Mouse (Mus musculus) ES-Bruce4 (cell line): ENCODE results near the gene Vangl2. TPM values are rescaled to one million over a fixed set of nuclear protein-coding genes. Genes with fewer than 3 reads are reported as not detected.

Source experiments
- H3K27ac ChIP-seq: 2 replicates; pipeline ENCODE4 v1.5.1; 2012; ENCODE audit warnings: low read length, inconsistent platforms; ENCODE audit not compliant: insufficient read depth
- H3K27me3 ChIP-seq: 2 replicates; pipeline ENCODE4 v1.6.1; 2012; ENCODE audit warnings: mild to moderate bottlenecking, low read length, inconsistent platforms; ENCODE audit not compliant: control insufficient read depth, poor library complexity, insufficient read depth, severe bottlenecking
- H3K36me3 ChIP-seq: 2 replicates; pipeline ENCODE4 v1.6.1; 2012; ENCODE audit warnings: inconsistent platforms, mild to moderate bottlenecking, low read length, moderate library complexity; ENCODE audit not compliant: control insufficient read depth, poor library complexity, insufficient read depth, severe bottlenecking
- H3K4me1 ChIP-seq: one replicate; pipeline ENCODE4 v1.8.1; 2011; ENCODE audit warnings: low read length; ENCODE audit not compliant: control insufficient read depth, insufficient read depth
- H3K4me3 ChIP-seq: 2 replicates; pipeline ENCODE4 v1.5.1; 2011; ENCODE audit warnings: low read depth, mild to moderate bottlenecking, low read length
- H3K9ac ChIP-seq: 2 replicates; pipeline ENCODE4 v1.6.1; 2012; ENCODE audit warnings: low read depth, mild to moderate bottlenecking, inconsistent platforms; ENCODE audit not compliant: poor library complexity, severe bottlenecking
- H3K9me3 ChIP-seq: replicated peaks from 2 replicates; pipeline ENCODE4 v1.6.1; 2012; ENCODE audit warnings: mild to moderate bottlenecking, low read length, inconsistent platforms; ENCODE audit not compliant: control insufficient read depth, poor library complexity, insufficient read depth, severe bottlenecking
- CTCF ChIP-seq: IDR thresholded peaks from one replicate; pipeline ENCODE4 v1.8.1; 2011; ENCODE audit warnings: low read depth, low read length
- EP300 ChIP-seq: IDR thresholded peaks from 2 replicates; pipeline ENCODE4 v1.6.1; 2011; ENCODE audit warnings: low read depth, low read length; ENCODE audit not compliant: insufficient read depth
- POLR2A ChIP-seq: IDR thresholded peaks from one replicate; pipeline ENCODE4 v1.8.1; 2011; ENCODE audit warnings: low read length; ENCODE audit not compliant: insufficient read depth
- polyA plus RNA-seq: library from polyadenylated mRNA; stranded (reverse); fragments of >200 nt; gene quantifications from 2 replicates; pipeline ENCODE4 v1.2.4, GENCODE M21; 2011; ENCODE audit warnings: low read depth; ENCODE audit not compliant: missing spikeins, insufficient read depth, insufficient read length

Gene Vangl2
- polyA plus RNA-seq, 1 experiment, result 29.7 TPM

DNA sequence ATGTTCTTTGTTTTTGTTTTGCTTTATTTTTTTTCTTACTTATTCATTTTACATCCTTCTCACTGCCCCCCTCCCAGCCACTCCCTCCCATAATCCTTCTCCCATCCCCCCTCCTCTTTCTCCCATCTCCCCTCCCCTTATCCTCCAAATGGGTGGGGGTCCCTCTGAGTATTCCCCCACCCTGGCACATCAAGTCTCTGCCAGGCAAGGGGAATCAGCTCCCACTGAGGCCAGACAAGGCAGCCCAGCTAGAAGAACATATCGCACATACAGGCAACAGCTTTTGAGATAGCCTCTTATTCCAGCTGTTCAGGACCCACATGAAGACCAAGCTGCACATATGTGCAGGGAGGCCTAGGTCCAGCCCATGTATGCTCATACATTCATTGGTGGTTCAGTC, 44.1 kb downstream of the Vangl2 start:
- Histone ChIP-seq H3K4me1 (no peaks in the 10 kb centered on the region), H3K27ac (no peak overlapping the region), H3K27me3 (no peaks in the 10 kb centered on the region), H3K9ac (no peak overlapping the region), H3K4me3 (no peak overlapping the region), H3K36me3 (no peaks in the 10 kb centered on the region), H3K9me3 (no peaks in the 10 kb centered on the region)
- TF ChIP-seq EP300, result no peak
- TF ChIP-seq POLR2A, result no peak
- no peak for TF ChIP-seq CTCF

DNA sequence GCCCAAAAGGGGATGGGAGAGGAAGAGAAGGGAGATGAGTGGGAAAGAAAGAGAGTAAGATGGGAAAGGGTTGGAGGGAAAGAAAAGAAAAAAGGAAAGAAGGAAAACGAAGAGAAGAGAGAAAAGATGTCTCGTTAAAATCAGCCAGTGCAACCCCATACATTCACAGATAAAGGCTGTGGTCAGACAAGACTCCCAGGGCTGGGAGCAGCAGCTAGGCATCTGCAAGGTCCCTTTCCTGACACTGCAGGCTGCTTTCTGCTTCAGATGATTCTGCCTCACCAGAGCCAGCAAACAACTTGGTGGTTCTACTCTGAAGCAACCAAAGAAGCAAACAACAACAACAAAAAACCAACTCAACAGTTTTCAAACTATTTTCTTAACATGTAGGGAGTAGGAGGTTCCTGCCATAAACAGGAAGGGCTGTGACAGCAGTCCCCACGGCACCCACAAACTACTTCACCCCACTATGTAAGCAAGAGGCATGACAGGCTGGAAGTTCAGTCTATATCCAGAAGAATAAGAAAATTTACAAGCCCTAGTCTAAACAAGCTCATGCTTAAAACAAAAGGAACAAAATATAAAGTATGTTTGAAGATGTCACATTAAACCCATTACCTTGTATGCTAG, 44.8 kb downstream of the Vangl2 start:
- TF ChIP-seq EP300, result no peak
- TF ChIP-seq CTCF, result no peak
- no peak for TF ChIP-seq POLR2A
- no peak overlapping the region for H3K4me3 ChIP-seq
- H3K36me3 ChIP-seq, result no peaks in the 10 kb centered on the region
- no peak overlapping the region for H3K27ac ChIP-seq
- H3K9me3 ChIP-seq, result no peaks in the 10 kb centered on the region
- H3K4me1 ChIP-seq, result no peaks in the 10 kb centered on the region
- H3K27me3 ChIP-seq, result no peaks in the 10 kb centered on the region
- H3K9ac ChIP-seq, result no peak overlapping the region

DNA sequence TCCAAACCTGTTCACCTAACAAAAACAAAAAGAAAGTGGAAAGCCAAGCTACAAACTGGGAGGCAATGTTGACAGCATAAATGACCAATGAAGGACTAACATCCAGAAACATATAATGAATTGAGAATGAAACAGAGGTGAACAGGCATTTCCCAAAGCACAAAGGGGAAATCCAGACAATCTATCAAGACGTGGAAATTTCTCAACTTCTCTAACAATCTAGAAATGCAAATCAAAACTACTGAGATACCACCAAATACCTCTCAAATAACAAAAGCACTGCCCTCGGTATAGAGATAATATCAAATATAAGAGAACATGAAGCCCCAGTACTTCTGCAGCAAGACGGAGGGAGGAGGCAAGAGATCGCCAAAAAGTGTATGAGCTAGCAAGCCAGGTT, 45.5 kb downstream of the Vangl2 start:
- no peak overlapping the region for H3K27ac ChIP-seq
- no peaks in the 10 kb centered on the region for H3K36me3 ChIP-seq
- no peaks in the 10 kb centered on the region for H3K27me3 ChIP-seq
- H3K4me3 ChIP-seq, result no peak overlapping the region
- H3K4me1 ChIP-seq, result no peaks in the 10 kb centered on the region
- no peaks in the 10 kb centered on the region for H3K9me3 ChIP-seq
- no peak for TF ChIP-seq CTCF
- TF ChIP-seq POLR2A, result no peak
- no peak for TF ChIP-seq EP300
- no peak overlapping the region for H3K9ac ChIP-seq

DNA sequence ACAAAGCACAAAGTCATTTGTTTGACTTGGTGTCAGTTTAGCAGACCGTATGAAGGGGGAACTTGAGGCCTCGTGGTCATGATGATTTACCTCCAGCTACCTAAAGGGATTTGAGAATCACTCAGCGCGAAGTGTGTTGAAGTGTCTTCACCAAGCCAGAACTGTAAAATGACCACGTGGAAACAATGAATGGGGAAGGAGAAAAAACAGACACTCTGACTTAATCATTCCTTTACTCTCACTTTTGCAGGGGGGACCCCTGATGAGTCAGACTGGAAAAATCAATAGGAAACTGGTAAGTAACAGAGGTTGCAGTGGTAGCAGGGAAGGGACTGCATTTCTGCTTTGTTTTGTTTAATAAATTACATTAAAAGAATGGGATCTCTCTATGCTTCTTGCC, 46.1 kb downstream of the Vangl2 start:
- no peak overlapping the region for H3K9ac ChIP-seq
- no peak for TF ChIP-seq CTCF
- no peak for TF ChIP-seq EP300
- TF ChIP-seq POLR2A, result no peak

DNA sequence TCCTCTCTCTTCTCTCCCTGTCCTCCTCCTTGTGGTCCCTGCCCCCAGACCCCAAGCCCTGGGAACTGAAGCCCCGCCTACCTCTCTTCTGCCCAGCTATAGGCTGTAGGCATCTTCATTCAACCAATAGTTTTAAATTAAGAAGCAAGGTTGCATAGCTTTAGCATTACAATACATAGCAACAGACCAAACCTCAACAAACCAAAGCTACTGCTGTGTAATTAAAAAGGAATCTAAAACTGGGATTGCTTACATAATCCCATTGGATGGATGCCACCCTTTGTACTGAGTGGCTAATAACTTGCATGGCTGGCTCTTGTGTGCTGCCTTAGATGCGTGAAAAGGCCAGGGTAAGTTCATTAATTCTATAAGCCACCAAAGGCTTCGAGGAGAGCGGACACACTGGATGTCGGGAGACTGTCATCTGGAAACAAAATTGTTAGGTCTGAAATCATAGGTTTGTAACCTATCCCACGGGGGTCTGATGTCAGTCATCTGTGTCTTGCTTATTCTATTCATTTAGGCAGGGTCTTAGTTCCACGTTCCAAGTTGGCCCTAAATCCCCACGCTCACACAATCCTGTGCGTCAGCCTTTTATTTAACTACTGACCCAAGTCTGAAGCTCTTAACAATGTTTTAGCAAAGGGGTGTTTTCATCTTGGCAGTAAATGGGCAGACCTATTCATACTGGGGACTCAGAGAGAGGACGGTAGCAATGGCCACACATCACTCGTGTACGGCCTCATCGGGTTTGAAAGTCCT, 48.1 kb downstream of the Vangl2 start:
- H3K36me3 ChIP-seq, result no peaks in the 10 kb centered on the region
- H3K27ac ChIP-seq, result no peak overlapping the region
- H3K9ac ChIP-seq, result no peak overlapping the region
- no peaks in the 10 kb centered on the region for H3K9me3 ChIP-seq
- H3K4me3 ChIP-seq, result no peak overlapping the region
- H3K27me3 ChIP-seq, result no peaks in the 10 kb centered on the region
- no peaks in the 10 kb centered on the region for H3K4me1 ChIP-seq
- TF ChIP-seq CTCF, result no peak
- no peak for TF ChIP-seq EP300
- no peak for TF ChIP-seq POLR2A

More for the DNA sequence above, 46.1 kb downstream of the Vangl2 start:
- Histone ChIP-seq H3K9me3 (no peaks in the 10 kb centered on the region), H3K36me3 (no peaks in the 10 kb centered on the region), H3K4me3 (no peak overlapping the region), H3K27ac (no peak overlapping the region), H3K4me1 (no peaks in the 10 kb centered on the region), H3K27me3 (no peaks in the 10 kb centered on the region)

DNA sequence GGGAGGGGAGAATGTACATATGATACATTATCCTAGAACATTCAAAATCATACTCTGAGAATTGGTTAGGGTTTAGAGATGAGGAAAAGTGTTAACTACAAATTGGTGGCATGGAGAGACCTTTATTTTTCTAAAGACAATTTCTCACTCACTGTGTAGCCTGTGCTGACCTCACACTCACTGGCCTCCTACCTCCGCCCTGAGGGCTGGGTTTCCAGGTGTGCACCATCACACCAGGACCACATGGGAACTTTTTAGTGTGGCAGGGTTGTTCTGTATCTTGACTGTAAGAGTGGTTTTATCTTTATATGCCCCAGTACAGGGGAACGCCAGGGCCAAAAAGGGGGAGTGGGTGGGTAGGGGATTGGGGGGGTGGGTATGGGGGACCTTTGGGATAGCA, 50.4 kb downstream of the Vangl2 start:
- H3K27ac ChIP-seq, result no peak overlapping the region
- H3K9me3 ChIP-seq, result no peaks in the 10 kb centered on the region
- H3K4me3 ChIP-seq, result no peak overlapping the region
- no peaks in the 10 kb centered on the region for H3K27me3 ChIP-seq
- H3K9ac ChIP-seq, result no peak overlapping the region
- no peaks in the 10 kb centered on the region for H3K4me1 ChIP-seq
- TF ChIP-seq POLR2A (no peak), CTCF (no peak), EP300 (no peak)
- no peaks in the 10 kb centered on the region for H3K36me3 ChIP-seq
